Mouse (Mus musculus) spleen, adult 2 months (tissue): ENCODE results near the gene Slc47a2. TPM values are rescaled to one million over a fixed set of nuclear protein-coding genes. Genes with fewer than 3 reads are reported as not detected.

ENCODE experiments used
- DNase-seq, 2 experiments: peaks; one replicate each; pipeline versions ENCODE4 v3.0.0 to v3.0.0-alpha.2; 2012 to 2021; ENCODE audit warnings: low spot score in 2 of 2, low read depth in 1 of 2
- H3K27ac ChIP-seq: fragments of 200-500 bp; 2 replicates; pipeline ENCODE4 v1.5.1; 2012; ENCODE audit warnings: low read length, inconsistent platforms; ENCODE audit not compliant: insufficient read depth
- H3K27me3 ChIP-seq: fragments of 200-500 bp; 2 replicates; pipeline ENCODE4 v1.6.1; 2012; ENCODE audit warnings: mild to moderate bottlenecking, moderate library complexity, low read length, inconsistent platforms; ENCODE audit not compliant: control insufficient read depth, insufficient read depth
- H3K36me3 ChIP-seq: fragments of 200-500 bp; 2 replicates; pipeline ENCODE4 v1.6.1; 2012; ENCODE audit warnings: mild to moderate bottlenecking, low read length, inconsistent platforms; ENCODE audit not compliant: control insufficient read depth, insufficient read depth
- H3K4me1 ChIP-seq: fragments of 200-500 bp; 2 replicates; pipeline ENCODE4 v1.6.1; 2011; ENCODE audit warnings: inconsistent platforms; ENCODE audit not compliant: control insufficient read depth, insufficient read depth, insufficient read length
- H3K4me3 ChIP-seq: fragments of 200-500 bp; 2 replicates; pipeline ENCODE4 v1.5.1; 2011; ENCODE audit warnings: mild to moderate bottlenecking, inconsistent platforms; ENCODE audit not compliant: insufficient read depth, insufficient read length; ENCODE audit errors: extremely low read depth
- CTCF ChIP-seq: fragments of 200-500 bp; IDR thresholded peaks from 2 replicates; pipeline ENCODE4 v1.5.1; 2011; ENCODE audit warnings: mild to moderate bottlenecking, inconsistent platforms; ENCODE audit not compliant: insufficient read depth, insufficient read length, insufficient replicate concordance; ENCODE audit errors: extremely low read depth
- POLR2A ChIP-seq: fragments of 200-500 bp; IDR thresholded peaks from 2 replicates; pipeline ENCODE4 v1.6.1; 2011; ENCODE audit warnings: low read depth, low read length, inconsistent platforms
- WGBS: fragments of 180-500 bp; shearing (Covaris S2); methylation state at CpG from one replicate; pipeline ENCODE4 v1.1.7; 2018; 5-methylcytosine and 5-hydroxymethylcytosine counted together
- polyA plus RNA-seq: library from polyadenylated mRNA; depleted of rRNA; stranded (reverse); fragments of >200 nt; gene quantifications from 2 replicates; pipeline ENCODE4 v1.2.3, GENCODE M21; 2012; rRNA removed

Slc47a2 gene
- polyA plus RNA-seq, 1 experiment, result not detected

DNA sequence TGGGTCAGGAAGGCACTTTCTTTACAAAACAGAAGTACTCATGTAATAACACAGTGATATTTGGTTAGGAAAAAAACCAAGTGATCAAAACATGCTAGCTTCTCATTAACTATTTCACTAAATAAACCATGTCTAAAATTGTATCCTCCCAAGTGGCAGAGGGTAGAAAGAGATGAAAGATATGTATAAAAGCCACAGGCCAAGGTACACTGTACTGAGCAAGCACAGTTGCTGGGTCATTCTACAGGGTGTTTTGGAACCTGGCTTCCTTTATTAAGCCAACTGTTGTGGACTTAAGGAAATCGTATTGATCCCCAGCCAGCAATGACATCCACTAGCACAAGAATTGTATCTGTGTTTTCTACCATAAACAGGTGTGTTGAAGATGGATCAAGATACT lies 78.8 kb downstream of the Slc47a2 start:
- TF ChIP-seq POLR2A (no peak), CTCF (no peak)
- Histone ChIP-seq H3K36me3 (peaks cover 25% of the 10 kb centered on the region), H3K27me3 (no peaks in the 10 kb centered on the region), H3K27ac (no peak overlapping the region), H3K4me1 (no peaks in the 10 kb centered on the region), H3K4me3 (no peak overlapping the region)
- no peak for DNase-seq
- 84% methylated on average over 1 of the region's 1 CpGs for WGBS

DNA sequence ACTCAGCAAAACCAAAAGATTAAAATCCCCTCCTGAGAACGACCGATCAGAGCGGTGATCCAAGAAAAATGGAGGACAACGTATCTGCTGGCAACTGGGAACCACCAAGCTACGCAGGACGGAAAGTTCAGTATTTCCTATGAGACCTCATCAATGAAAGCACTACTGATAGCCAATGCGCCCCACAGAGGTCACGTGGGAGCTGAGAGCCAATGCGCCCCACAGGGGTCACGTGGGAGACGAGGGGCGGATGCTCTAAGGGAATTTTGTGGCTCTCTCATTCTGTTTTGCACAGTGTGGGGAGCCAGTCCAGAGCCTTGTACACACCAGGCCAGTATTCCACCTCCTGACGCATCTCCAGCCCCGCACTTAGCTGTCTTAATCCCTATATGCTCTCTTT lies 80.1 kb downstream of the Slc47a2 start:
- Histone ChIP-seq H3K4me3 (no peak overlapping the region), H3K4me1 (no peaks in the 10 kb centered on the region), H3K36me3 (peaks cover 35% of the 10 kb centered on the region), H3K27ac (no peak overlapping the region), H3K27me3 (no peaks in the 10 kb centered on the region)
- TF ChIP-seq CTCF (no peak), POLR2A (no peak)
- no peak for DNase-seq
- WGBS, result 96% methylated on average over 14 of the region's 14 CpGs

DNA sequence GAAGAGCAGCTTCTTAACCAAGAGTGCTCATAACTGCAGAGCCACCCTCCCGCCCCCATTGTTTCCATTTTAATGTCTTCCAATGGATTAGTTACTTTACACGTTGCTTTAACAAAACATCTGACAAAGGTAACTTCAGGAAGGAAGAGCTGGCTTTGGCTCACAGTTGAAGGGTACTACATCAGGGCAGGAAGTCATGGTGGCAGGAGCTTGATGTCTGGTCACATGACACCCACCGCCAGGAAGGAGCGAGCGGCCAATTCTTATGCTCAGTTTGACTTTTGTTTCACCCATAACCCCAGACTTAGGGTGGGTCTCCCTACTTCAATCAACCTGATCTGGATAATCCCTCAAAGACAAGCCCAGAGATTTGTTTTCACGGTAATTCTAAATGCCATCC lies 83.6 kb downstream of the Slc47a2 start:
- 95% methylated on average over 6 of the region's 6 CpGs for WGBS
- DNase-seq, result no peak
- Histone ChIP-seq H3K36me3 (peaks cover 53% of the 10 kb centered on the region), H3K4me3 (no peak overlapping the region), H3K27ac (no peak overlapping the region), H3K4me1 (no peaks in the 10 kb centered on the region), H3K27me3 (no peaks in the 10 kb centered on the region)
- TF ChIP-seq POLR2A, result no peak
- TF ChIP-seq CTCF, result no peak

DNA sequence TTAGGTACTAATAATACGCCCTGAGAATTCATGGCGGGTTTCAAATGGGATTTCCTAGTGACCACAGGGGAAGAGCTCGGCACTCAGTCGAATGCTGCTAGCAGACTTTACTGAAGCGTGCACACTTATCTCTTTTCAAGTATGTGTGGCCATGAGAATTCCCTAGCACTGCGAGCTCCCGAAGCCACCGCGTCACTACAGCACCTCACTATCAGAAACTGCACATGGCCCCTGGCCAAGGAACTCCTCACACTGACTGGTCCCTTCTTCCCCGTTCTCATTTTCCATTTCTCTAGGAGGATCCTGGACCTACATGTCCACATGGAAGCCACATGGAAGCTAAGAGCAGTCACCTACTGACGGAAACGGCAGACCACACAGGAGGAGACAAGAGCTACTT lies 89.9 kb downstream of the Slc47a2 start:
- H3K4me3 ChIP-seq, result no peak overlapping the region
- H3K36me3 ChIP-seq, result peaks cover 51% of the 10 kb centered on the region
- H3K27ac ChIP-seq, result no peak overlapping the region
- DNase-seq, result no peak
- no peak for TF ChIP-seq POLR2A
- TF ChIP-seq CTCF, result no peak
- H3K27me3 ChIP-seq, result no peaks in the 10 kb centered on the region
- 91% methylated on average over 12 of the region's 12 CpGs for WGBS
- no peaks in the 10 kb centered on the region for H3K4me1 ChIP-seq

DNA sequence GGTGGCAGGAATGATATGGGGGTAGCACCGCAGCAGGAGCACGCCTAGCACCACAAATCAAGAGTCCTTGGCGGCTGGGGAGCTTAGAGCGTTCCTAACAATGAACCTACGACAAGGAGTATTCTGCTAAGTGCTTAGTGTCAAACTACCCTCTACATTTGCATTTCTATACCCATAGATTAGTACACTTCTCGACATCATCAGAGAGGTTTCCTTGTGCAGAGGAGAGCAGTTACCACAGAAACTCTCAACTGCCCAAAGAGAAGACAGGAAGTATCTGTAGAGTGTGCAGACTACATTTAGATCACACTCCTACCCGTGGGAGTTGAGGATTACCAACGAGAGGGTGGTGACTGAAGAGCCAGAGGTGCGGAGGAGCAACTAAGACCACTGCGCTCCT lies 90.9 kb downstream of the Slc47a2 start:
- no peak overlapping the region for H3K27ac ChIP-seq
- H3K27me3 ChIP-seq, result no peaks in the 10 kb centered on the region
- no peaks in the 10 kb centered on the region for H3K4me1 ChIP-seq
- DNase-seq, result no peak
- no peak overlapping the region for H3K4me3 ChIP-seq
- WGBS, result 73% methylated on average over 10 of the region's 10 CpGs
- no peak for TF ChIP-seq CTCF
- no peak for TF ChIP-seq POLR2A
- H3K36me3 ChIP-seq, result peaks cover 46% of the 10 kb centered on the region

Other genes starting within 250 kb of the Slc47a2 start
- 221 and 304 TPM in 2 replicates for gene Tnfrsf13b, start 216.1 kb downstream of the Slc47a2 start, polyA plus RNA-seq
- 17.5 and 22.2 TPM in 2 replicates for gene Usp22, start 167.8 kb downstream of the Slc47a2 start, polyA plus RNA-seq
- 0.69 and 1.2 TPM in 2 replicates for gene Aldh3a1, start 135.3 kb downstream of the Slc47a2 start, polyA plus RNA-seq
- gene Aldh3a2, start 75.4 kb downstream of the Slc47a2 start, polyA plus RNA-seq, result 27.3 and 32.1 TPM in 2 replicates
- 0.09 TPM in 1 of 2 replicates, not detected in the other for gene Slc47a1, start 35.5 kb upstream of the Slc47a2 start, polyA plus RNA-seq
- gene Rnf112, start 111.3 kb upstream of the Slc47a2 start, polyA plus RNA-seq, result not detected in 2 replicates
- gene Mfap4, start 142.6 kb upstream of the Slc47a2 start, polyA plus RNA-seq, result 22.2 and 31.2 TPM in 2 replicates
- gene Mapk7, start 151.5 kb upstream of the Slc47a2 start, polyA plus RNA-seq, result 27.4 and 33.6 TPM in 2 replicates
- 3.4 and 4.4 TPM in 2 replicates for gene B9d1, start 162.3 kb upstream of the Slc47a2 start, polyA plus RNA-seq
- 9.3 and 10.4 TPM in 2 replicates for gene Epn2, start 236.8 kb upstream of the Slc47a2 start, polyA plus RNA-seq